Mouse (Mus musculus) megakaryocyte, adult 5-6 weeks (primary cell): ENCODE measurements around the gene Traf2. TPM values are rescaled to one million over a fixed set of nuclear protein-coding genes. Genes with fewer than 3 reads are reported as not detected.

ENCODE experiments used
- ATAC-seq: 2 replicates; pipeline ENCODE4 v1.8.0; 2016; ENCODE audit warnings: mild to moderate bottlenecking, inconsistent platforms; ENCODE audit not compliant: poor library complexity, severe bottlenecking
- total RNA-seq, 2 experiments: library from RNA; stranded (forward) in 1 of 2; stranded (reverse) in 1 of 2; fragments of 153-499, 151-499 nt in 1 of 2; fragments of 221-1000, 200-1000 nt in 1 of 2; gene quantifications; 2 replicates each; pipeline versions ENCODE4 v1.2.3 to v1.2.4; 2015 to 2017

Traf2 gene
- total RNA-seq, 2 experiments from 2014 or later = 9.1 to 12.6 TPM

DNA sequence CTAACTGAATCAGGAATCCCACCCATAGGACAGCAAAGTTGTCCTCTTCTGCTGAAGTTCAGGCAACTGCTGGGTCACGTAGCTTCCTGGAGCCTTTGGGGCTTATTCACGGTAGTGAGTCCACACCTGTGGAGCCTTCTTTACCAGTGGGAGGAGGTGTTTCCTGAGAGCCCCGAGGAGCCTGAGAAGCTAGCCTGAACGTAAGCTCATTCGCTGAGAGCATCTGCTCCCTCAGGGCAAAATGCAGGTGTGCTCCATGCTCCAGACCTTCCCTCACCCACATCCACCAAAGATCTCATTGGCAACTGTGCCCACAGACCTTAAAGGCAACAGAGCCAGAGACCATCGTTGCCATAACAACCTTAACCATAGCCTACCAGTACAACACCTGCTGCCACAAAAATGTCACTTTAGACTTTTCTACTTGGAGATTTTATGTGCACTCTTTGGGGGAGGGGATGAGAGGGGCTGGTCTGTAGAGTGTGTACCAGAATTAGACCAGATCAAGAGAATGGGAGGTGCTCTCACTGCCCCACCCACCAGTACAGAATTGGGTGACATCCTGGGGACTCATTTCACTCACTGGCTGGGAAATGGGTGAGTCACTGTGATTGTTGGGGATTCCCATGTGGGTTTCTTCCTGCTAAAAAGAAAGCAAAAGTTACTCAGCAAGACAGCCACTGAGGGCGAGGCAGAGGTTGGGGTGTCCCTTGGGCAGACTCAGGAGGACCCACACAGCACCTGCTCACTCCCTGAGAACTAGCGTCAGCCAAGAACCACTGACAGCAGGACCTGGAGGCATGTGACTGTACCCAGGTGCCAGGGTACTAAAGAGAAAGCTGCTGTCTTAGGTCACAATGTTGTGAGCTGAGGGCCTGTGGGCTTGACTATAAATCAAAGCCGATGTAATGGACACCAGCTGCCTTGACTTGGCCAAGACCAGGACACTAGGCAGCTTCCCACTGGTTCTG lies 2.6 kb upstream of the Traf2 start:
- no peak for ATAC-seq

DNA sequence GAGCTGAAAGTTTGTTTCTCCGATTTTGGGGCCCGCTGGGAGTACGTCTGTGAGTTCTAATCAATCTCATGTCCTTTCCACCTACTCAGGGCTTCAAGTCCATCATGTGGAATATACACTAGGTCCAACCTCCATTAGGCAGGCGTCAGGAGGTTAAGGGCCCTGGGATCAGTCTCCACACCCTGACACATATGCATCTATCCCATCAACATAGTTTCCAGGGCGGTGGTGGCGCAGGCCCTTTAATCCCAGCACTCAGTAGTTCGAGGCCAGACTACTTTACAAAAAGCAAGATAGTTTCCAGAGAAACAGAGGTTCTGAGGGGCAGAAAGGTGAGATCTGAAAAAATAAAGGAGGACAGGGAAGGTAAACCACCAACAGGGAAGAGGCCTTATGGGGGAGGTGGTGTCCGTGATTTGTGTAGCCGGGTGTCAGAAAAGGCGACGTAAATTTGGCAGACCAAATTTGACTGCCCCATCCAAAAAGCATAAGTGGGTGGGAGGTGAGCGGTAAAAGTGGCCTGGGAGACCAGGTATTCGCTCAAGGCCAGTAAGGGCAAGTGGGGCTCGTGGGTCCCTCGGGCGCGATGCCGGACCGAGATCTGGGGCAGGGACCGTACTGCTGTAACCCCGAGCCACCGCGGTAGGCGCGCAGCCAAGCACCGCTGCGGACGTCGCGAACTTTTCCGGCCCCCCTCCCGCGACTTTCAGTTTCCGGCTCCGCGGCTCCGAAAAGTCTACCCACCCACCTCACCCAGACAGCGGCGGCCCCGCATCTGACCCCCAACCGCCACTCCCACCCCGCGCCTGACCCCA lies 537 bp downstream of the Traf2 start:
- ATAC-seq = peak; percentile 34

DNA sequence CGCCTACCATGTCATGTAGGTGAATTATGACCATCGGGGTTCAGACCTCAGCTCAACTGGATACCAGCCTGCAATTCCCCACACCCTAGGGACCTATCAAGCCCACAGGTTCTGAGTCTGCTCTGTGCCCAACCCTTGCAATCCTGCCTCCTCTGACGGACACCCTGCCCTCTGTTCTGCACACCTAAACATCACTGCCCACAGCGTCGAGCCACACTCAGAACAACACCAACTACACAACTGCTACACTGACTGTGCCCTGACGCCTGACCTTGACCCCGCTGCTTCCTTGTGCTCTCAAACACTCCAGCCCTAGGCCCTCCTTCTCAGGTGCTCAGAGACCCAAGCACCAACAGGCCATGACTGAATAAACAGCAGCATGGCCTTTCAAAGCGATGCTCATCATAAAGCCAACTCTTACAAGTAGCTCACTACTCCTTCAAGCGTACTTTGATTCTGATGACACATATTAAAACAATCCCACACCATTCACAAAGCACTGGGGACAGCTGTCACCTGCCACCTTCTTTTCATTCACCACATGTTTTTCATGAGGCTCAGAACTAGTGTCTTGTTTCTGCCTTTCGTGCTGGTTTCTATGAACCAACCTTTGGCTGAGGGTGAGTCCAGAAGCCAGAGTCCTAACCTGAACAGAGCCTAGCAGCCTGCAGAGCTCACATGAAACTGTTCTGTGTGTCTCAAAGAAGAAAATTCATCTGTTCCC lies 4.9 kb downstream of the Traf2 start:
- ATAC-seq = no peak

DNA sequence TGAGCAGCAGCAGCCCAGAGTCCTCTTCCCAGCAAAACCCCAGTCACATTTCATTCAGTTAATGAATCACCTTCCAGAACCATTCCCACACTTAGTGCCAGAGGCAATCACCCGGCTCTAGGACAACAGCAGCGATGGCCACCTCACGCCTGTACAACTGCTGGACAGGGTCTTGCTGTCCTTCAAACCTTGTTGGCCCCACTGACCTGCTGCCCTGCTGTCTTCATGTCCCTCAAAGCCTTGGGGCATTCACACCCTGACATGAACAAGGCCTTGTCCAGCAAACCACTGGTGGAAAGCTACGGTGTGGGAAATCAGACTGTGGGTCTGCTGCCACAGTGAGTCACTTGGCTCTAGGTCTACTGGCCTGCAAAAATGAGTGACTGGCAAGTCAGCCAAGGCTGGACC lies 6.2 kb downstream of the Traf2 start:
- no peak for ATAC-seq

DNA sequence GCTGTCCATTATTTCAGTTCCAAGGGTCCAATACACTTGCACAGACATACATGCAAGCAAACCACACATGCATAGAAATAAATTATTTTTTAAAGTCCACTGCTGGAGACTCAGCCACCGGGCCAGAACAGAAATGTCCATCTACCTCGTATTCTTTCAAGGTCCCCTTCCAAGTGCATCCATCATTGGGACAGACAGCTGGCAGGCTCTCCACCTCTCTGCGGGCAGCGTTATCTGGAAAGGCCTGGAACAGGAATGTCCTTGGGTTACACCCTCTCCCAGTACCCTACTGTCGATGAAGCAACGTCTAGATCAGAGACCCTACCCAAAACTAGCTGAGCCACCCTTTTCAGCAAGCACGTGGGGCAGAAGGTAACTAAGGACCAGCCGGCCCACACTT lies 10.2 kb downstream of the Traf2 start:
- no peak for ATAC-seq

DNA sequence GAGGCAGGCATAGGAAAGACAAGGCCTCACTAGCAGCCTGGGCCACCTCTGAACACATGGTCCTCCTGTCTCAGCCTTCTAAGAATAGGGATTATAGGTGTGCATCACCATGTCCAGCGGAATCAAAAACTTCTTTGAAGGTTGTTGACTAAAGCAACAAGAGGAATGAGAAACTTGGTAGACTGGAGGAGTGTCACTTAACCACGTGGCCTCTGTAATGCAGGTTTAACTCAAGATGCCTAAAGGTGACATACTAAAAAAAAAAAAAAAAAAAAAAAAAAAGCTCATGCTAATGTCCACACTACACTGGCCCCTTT lies 11.9 kb downstream of the Traf2 start:
- ATAC-seq = no peak

DNA sequence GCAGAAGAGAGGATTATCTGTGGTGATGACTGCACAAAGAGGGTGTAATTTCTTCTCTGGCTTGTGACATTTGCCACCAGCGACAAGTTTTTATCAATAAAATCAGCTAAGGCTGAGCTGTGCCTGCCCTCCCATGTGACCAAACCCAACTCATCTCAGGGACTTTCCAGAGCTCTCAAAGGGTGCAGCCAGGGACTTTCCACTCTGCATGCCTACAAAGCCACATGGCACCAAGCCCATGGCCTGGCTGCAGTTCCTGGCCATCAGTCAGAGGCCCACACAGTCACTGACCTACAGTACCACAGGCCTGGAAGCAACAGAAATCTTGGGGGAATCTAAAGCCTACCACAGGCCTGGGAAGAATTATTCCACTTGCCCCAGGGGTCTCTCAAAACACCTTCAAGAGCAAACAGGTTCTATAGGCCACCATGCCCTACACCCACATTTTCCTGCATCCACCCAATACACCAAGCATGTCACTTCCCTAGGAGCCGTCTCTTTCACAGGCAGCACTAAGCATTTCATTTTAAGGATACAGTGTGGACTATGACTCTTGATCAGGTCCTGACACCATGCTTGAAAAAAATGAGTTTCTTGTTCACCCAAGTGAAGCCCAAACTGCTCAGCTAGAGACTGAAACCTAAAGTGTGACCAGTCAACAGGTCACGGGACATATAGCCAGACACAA lies 12.4 kb downstream of the Traf2 start:
- peak; percentile 56 for ATAC-seq

DNA sequence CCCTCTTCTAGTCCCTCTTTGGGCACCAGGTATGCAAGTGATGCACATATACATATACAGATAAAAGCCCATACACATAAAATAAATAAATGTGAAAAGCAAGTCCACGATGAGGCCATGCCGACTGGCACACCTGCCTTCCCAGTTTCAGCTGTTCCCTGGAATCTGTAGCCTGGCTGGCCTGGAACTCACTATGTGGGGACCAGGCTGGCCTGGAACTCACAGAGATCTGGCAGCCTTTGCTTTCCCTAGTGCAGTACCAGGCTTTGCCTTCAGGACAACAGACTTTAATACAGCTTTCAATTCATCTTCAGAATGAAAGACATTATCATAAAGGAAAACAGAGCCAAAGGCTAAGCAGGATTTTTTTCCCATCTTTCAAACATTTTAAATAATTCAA lies 13.0 kb downstream of the Traf2 start:
- no peak for ATAC-seq

DNA sequence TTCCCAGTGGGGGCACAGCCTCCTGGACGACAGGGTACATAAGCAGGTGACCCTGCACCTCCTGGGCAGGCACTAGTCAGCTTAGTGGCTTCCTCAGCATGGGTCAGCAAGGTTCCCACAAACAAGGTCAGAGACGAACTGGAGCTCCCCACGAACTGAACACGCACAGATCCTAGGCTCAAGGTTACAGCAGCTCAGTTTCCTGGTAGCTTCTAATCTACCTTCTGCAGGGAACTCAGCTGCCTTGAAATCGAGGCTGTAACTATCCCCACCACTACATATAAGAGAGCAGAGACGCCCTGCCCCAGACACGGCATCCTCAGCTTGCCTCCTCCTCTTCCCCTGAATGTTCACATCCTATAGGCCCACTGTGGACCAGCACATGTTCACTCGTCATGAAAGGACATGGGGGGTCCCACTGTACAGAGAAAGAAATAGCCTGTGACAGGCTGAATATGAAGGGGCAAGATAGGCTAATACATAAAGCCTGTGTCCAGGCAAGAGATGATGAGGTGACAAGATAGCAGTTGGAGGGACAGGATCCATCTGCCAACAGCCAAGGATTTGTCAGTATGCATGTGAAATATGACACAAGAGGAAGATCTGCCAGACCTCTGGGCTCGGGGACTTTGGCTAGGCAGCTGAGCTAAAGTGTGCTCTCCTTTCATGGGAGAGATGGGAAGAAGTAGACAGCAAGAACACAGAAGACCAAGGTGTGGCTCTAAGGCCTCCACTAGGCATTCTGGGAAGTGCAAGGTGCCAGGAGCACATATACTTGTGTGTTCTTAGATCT lies 20.0 kb downstream of the Traf2 start:
- no peak for ATAC-seq

DNA sequence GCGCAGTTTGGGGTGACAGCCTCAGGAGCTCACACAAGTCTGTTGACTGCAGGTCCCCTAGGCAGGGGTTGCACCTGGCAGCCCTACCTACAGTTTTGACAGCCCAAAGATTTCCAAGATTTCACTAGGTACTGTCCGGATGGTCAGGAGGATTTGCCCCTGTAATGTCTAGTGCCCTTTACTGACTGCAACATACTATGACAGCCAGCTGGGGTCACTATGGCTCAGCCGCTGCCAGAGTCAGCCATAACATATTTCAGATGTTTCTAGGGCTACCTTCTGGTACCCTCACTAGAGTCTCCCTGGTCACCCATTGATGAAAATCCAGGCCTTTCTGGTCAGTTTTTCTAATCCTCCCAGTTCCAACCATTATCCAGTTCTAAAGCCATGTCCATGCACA lies 36.8 kb downstream of the Traf2 start:
- no peak for ATAC-seq

DNA sequence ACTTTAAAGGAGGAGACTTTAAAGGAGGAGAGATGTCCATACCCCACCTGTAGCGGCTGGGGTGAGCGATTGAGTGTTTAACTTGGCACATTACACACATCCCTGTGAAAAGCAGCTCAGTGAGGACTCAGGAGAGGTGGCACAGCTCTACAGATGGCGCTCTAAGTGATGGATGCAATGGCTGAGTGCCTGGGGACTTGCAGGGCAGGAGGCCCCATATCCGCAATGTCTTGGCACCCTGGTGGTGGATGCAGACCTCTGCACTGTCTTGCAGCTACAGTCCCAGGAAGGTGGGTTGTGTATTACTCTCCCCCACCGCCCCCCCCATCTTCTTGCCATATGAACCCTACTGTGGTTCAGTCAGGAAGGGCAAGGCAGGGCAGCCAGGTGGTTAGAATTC lies 39.8 kb downstream of the Traf2 start:
- ATAC-seq = peak; percentile 51; the same call in 1 of the 2 replicates

DNA sequence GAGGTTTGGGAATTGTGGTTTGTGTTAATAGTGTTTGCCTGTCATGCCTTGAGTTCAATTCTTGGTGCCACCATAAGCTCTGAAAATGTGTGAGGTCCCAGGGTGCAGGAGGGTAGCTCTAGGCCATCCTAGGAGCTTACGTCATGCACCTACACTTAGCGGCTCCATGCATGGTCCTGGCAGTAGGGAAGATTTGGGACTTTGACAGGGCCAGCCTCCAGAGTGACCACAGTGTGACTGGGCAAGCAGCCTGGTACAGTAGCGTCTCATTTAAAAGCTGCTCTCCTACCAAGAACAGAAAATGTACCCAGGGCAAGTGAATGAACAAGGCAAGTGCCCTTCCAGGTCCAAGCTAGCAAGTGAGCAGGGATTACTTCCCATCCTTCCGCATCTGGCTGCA lies 40.9 kb downstream of the Traf2 start:
- ATAC-seq = no peak

DNA sequence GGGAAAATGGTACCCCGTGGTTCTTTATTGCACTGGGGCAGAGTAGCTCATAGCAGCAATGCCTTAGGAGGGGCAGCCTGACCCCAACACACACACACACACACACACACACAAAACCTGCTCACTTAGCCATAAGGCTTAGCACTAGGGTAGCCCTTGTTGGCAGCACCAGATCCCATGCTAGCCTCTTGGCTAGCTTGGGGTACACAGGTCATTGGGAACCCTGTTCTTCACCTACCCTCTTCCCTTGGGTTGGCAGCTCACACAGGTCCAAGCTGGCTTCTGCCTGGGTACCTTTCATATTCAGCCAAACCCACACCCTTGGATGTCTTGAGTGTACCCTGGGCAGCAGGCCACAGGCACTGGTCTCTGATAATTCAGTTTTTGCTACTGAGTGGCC lies 41.7 kb downstream of the Traf2 start:
- no peak for ATAC-seq

DNA sequence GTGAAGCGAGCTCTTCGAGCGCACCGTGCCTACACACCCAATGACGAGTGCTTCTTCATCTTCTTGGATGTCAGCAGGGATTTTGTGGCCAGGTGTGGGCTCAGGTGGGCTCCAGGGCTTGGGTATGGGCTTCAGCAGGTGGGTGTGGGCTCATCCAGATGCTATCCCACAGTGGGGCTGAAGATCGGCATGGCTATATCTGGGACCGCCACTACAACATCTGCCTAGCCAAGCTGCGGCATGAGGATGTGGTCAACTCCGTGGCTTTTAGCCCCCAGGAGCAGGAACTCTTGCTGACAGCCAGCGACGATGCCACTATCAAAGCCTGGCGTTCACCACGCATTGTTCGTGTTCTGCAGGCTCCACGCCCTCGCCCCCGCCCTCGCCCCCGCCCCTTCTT lies 42.2 kb downstream of the Traf2 start:
- ATAC-seq = no peak

DNA sequence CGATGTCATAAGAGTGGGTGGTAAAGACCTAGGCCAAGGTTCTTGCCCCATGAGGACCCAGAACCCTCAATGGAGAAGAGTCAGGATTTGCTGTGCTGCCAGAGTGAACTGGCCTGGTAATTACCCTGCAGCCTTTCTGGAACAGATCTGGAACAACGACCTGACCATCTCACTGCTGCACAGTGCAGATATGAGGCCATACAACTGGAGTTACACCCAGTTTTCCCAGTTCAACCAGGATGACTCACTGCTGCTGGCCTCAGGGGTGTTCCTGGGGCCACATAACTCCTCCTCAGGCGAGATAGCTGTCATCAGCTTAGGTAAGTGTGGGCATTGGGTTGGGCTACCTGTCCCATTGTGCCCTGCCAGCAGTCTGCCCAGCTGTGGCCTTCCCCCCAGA lies 44.0 kb downstream of the Traf2 start:
- ATAC-seq = no peak

DNA sequence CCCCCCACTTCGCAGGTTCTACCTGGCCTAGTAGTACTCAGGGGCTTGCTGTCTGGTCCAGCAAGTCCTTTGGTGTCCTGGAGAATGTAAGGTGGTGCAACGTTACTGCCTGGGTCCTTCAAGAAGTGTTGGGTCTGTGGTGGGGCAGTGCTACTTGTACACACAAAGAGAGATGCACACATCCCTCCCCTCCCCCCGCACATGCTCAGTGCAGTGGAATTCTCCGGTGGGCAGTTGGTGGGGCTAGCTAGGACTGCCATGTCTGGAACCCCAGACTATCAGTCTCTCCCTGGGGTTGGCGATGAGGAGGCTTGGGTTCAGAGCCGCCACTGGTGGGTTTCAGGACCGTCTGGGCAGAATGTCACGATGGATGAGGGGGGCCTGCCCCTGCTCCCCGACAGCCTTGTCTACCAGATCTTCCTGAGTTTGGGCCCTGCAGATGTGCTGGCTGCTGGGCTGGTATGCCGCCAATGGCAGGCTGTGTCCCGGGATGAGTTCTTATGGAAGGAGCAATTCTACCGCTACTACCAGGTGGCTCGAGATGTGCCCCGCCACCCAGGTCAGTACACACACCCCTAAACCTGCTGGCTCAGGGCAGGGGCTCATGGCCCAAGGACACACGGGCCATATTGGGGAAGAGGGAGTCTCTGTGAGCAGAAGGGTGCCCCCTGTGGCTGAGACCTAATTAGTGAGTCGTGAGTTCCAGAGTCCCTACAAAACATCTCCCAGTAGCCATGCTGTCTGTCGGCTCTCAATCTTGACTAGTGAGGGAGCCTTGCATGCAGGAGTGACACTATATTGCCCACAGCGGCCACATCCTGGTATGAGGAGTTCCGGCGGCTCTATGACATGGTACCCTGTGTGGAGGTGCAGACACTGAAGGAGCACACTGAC lies 44.9 kb downstream of the Traf2 start, which contains the start of gene C8g:
TSS of gene C8g (minus strand) at position 127 of the 894 bp plus-strand sequence.
- ATAC-seq = no peak

DNA sequence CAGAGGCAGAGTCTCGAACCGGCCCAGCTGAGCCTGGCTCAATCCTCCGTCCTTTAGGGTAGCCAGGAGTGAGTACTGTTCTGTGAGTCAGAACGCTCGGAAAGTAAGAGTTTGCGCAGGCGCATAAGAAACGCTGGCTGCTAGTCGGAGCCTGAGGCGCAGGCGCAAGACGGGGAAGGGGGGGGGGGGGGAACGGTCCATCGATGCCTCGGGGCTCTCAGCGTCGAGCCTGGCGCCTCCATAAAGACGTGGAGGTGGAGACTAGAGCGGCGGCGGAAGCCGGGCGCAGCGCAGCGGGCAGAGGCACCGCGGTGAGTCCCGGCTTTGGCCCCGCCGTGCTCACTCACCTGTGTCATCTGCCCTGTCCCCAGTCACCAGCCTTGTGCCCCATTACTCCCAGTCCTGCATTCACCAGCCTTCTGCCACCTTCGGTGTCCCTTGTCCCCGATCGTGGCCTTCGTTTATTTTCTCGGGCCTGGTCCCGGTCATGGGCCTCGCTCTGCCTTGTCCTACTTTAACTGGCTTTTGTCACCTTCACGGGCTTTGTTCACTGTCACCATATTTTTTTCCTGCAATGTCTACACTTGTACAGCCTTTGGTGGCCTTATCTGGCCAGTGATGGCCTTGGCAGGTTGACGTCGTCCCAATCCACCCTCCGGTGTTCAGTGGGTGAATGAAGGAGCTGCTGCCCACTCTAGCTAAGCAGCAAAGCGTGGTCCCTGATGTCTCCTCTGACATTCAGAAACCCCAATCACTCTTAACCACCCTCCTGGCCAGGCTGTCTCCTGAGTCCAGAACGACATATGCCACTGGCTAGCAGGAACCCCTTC lies 45.9 kb downstream of the Traf2 start, which contains the start of gene Fbxw5:
TSS of gene Fbxw5 (plus strand) at position 175 of the 830 bp plus-strand sequence.
- peak; percentile 94 for ATAC-seq

DNA sequence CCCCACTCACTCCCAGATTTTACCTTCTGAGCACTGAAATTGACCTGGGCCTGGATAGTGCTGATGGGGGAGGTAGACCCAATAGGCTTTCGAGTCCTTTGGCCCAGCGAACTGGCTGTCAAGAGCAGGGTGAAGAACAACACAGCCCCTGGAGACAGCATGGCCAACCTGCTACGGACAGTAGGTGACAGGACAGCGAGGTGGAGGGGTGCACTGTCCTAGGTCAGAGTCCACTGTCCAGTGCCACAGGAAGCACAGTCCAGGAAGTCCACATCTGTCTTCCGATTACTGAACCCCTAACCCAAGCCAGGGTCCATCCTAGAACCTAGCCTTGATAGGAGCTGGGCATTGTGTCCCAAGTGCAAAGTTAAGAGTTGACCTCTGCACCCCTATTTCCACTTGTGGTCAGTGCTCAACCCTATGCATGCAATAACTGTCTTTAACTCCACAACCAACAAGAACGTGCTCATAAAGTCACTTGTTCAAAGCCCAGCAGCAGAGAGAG lies 46.6 kb downstream of the Traf2 start:
- no peak for ATAC-seq
